Mouse (Mus musculus) lung, adult 2 months (tissue): ENCODE data around the gene Pigt.

Experiments
- CTCF ChIP-seq: fragments of 200-500 bp; IDR thresholded peaks from 2 replicates; pipeline ENCODE4 v1.5.1; 2011; ENCODE audit warnings: mild to moderate bottlenecking, low read length, control low read depth; ENCODE audit not compliant: insufficient read depth
- POLR2A ChIP-seq: fragments of 200-500 bp; IDR thresholded peaks from 2 replicates; pipeline ENCODE4 v1.6.1; 2011; ENCODE audit warnings: low read depth, mild to moderate bottlenecking, control low read depth, low read length, borderline replicate concordance; ENCODE audit errors: extremely low read depth

- TF ChIP-seq CTCF, result no peak
- no peak for TF ChIP-seq POLR2A
Measured at GRCm38 (mm10) chr2:164453047-164453757, 44.1 kb upstream of the Pigt start.
